Mouse (Mus musculus) cerebellum, adult 9-11 months (tissue): ENCODE data around the gene Gm20517.
"Not testable (repeated sequence)": the region's sequence is repeated elsewhere in the genome, so short reads cannot be mapped to it uniquely, and the experiment has no call there.

Experiments
- DNase-seq: peaks from one replicate; pipeline ENCODE4 v3.0.0; 2022

The Gm20517 gene

GRCm38 (mm10) chr17:47597261-47597660 is 14.1 kb upstream of the Gm20517 start:
- DNase-seq: no peak

- peak; percentile 59 for DNase-seq
These were observed 13.4 kb upstream of the Gm20517 start for GRCm38 (mm10) chr17:47597838-47598579.

GRCm38 (mm10) chr17:47598580-47599304 is 12.6 kb upstream of the Gm20517 start:
- not testable (repeated sequence) for DNase-seq

GRCm38 (mm10) chr17:47599511-47600297 is 11.7 kb upstream of the Gm20517 start:
- DNase-seq: no peak

- no peak for DNase-seq
These were observed 10.6 kb upstream of the Gm20517 start for GRCm38 (mm10) chr17:47600601-47601388.

- no peak for DNase-seq
These were observed 10.0 kb upstream of the Gm20517 start for GRCm38 (mm10) chr17:47601389-47601755.

- DNase-seq: no peak
These were observed 9.1 kb upstream of the Gm20517 start for GRCm38 (mm10) chr17:47602289-47602688.

GRCm38 (mm10) chr17:47606220-47606619 is 5.2 kb upstream of the Gm20517 start:
- no peak for DNase-seq

GRCm38 (mm10) chr17:47609182-47609581 is 2.2 kb upstream of the Gm20517 start:
- DNase-seq: no peak

GRCm38 (mm10) chr17:47611661-47611982 is 233 bp downstream of the Gm20517 start:
- DNase-seq: no peak

- DNase-seq: no peak
These were observed 2.6 kb downstream of the Gm20517 start for GRCm38 (mm10) chr17:47614018-47614417.

- no peak for DNase-seq
These were observed 4.7 kb downstream of the Gm20517 start for GRCm38 (mm10) chr17:47616119-47616518.

GRCm38 (mm10) chr17:47616652-47617051 is 5.3 kb downstream of the Gm20517 start:
- DNase-seq: no peak

GRCm38 (mm10) chr17:47617605-47618307 is 6.4 kb downstream of the Gm20517 start:
- no peak for DNase-seq

GRCm38 (mm10) chr17:47618556-47619311 is 7.3 kb downstream of the Gm20517 start:
- DNase-seq: no peak

GRCm38 (mm10) chr17:47622912-47623554 is 11.6 kb downstream of the Gm20517 start:
- DNase-seq: no peak

GRCm38 (mm10) chr17:47624572-47624971 is 13.2 kb downstream of the Gm20517 start:
- not testable (repeated sequence) for DNase-seq

GRCm38 (mm10) chr17:47625088-47625487 is 13.7 kb downstream of the Gm20517 start:
- no peak for DNase-seq

- no peak for DNase-seq
These were observed 14.6 kb downstream of the Gm20517 start for GRCm38 (mm10) chr17:47626031-47626430.

GRCm38 (mm10) chr17:47627791-47628190 is 16.4 kb downstream of the Gm20517 start:
- DNase-seq: no peak
